Mouse (Mus musculus): ENCODE results near the gene Eef1akmt3. TPM values are rescaled to one million over a fixed set of nuclear protein-coding genes. Genes with fewer than 3 reads are reported as not detected.

Eef1akmt3 gene
- polyA plus RNA-seq, 1 experiment from 2014 or later = 1.2 TPM

DNA sequence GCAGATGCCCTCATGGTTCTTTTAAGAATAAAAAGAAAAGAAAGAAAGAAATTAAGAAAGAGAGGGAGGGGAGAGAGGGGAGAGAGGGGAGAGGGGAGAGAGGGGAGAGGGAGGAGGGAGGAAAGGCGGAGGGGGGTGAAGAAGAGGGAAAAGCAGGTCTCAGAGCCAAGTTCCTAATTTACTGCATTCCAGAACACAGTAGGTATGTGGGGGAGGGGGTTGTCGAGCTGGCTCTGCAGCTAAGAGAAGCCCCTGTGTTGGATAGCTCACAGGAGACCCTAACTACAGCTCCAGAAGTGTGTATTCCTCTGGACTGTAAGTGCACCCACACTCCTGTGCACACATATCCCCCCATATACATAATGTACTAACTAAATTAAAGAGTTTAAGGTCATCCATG, 24.2 kb downstream of the Eef1akmt3 start:
- Histone ChIP-seq H3K36me3 (ENCODE audit: control insufficient read depth, insufficient read depth, low read length) (no peaks in the 10 kb centered on the region; the same call in 1 of the 2 replicates), H3K27ac (replicated peaks) (no peak overlapping the region), H3K4me2 (replicated peaks; ENCODE audit: low read depth) (no peak overlapping the region), H3K4me3 (ENCODE audit: low read depth, low read length) (no peak overlapping the region), H3K27me3 (ENCODE audit: control insufficient read depth, insufficient read depth, low read length) (no peaks in the 10 kb centered on the region), H3K9me3 (ENCODE audit: control insufficient read depth, low read length) (no peaks in the 10 kb centered on the region), H3K9ac (ENCODE audit: low read length) (no peak overlapping the region), H3K4me1 (replicated peaks; ENCODE audit: control insufficient read depth, insufficient read depth) (no peaks in the 10 kb centered on the region)
- TF ChIP-seq EP300 (optimal IDR thresholded peaks at IDR 0.05) (no peak), CTCF (IDR thresholded peaks at IDR 0.05; ENCODE audit: low read depth) (no peak)
- ATAC-seq (ENCODE audit: low FRiP score, low TSS enrichment) (no peak), DNase-seq (ENCODE audit: low spot score) (no peak)
- WGBS = 20% methylated on average over 2 of the region's 2 CpGs

DNA sequence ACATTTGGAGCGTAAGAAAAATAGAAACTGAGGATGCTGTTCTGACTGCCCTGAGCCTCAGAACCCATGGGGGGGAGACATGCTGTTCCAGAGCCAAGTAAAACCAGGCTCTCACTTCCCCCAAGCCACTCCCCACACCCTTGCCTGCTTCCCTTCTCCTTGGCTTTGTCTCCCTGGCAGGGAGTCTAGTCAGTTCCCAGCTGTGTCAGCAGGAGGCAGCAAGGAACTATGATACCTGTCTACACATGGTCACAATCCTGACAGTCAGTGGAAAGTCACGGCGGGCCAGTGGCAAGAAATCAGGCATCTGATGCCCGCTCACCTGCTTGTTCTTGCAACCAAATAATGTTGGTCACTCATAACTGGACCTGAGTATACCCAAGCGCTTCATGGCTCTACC, 24.8 kb downstream of the Eef1akmt3 start:
- no peak overlapping the region for H3K4me3 ChIP-seq (ENCODE audit: low read depth, low read length)
- DNase-seq (ENCODE audit: low spot score) (peak; percentile 71), ATAC-seq (ENCODE audit: low FRiP score, low TSS enrichment) (peak; percentile 59; the same call in 1 of the 2 replicates)
- WGBS = 45% methylated on average over 5 of the region's 5 CpGs
- no peaks in the 10 kb centered on the region for H3K4me1 ChIP-seq (replicated peaks; ENCODE audit: control insufficient read depth, insufficient read depth)
- TF ChIP-seq EP300 (optimal IDR thresholded peaks at IDR 0.05) = no peak
- TF ChIP-seq CTCF (IDR thresholded peaks at IDR 0.05; ENCODE audit: low read depth) = peak; percentile 71
- no peak overlapping the region for H3K4me2 ChIP-seq (replicated peaks; ENCODE audit: low read depth)
- no peak overlapping the region for H3K27ac ChIP-seq (replicated peaks)
- H3K9ac ChIP-seq (ENCODE audit: low read length) = no peak overlapping the region
- no peaks in the 10 kb centered on the region for H3K27me3 ChIP-seq (ENCODE audit: control insufficient read depth, insufficient read depth, low read length)
- no peaks in the 10 kb centered on the region for H3K9me3 ChIP-seq (ENCODE audit: control insufficient read depth, low read length)
- no peaks in the 10 kb centered on the region for H3K36me3 ChIP-seq (ENCODE audit: control insufficient read depth, insufficient read depth, low read length)

DNA sequence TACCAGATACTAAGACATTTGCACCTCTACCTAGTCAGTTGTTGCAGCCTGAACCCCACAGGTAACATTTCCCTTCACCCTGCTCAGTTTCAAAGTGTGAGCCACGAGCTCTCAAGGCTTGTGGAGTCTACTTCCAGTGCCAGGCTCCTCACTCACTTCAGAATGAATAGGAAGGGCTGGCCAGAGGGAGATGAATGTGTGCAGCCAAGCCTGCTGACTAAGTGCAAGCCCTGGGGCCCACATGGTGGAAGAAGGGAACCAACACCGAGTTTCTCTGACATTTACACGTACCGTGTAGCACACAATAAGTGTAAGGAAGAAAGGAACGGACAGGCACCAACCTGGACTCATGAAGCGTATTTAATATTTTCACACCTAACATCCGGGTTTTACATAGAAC, 37.5 kb downstream of the Eef1akmt3 start:
- DNase-seq (ENCODE audit: low spot score) (no peak), ATAC-seq (ENCODE audit: low FRiP score, low TSS enrichment) (no peak)
- TF ChIP-seq EP300 (optimal IDR thresholded peaks at IDR 0.05) (no peak), CTCF (IDR thresholded peaks at IDR 0.05; ENCODE audit: low read depth) (no peak)
- 81% methylated on average over 7 of the region's 7 CpGs for WGBS
- no peak overlapping the region for H3K4me2 ChIP-seq (replicated peaks; ENCODE audit: low read depth)
- no peak overlapping the region for H3K9ac ChIP-seq (ENCODE audit: low read length)
- H3K9me3 ChIP-seq (ENCODE audit: control insufficient read depth, low read length) = no peaks in the 10 kb centered on the region
- H3K27ac ChIP-seq (replicated peaks) = no peak overlapping the region
- no peaks in the 10 kb centered on the region for H3K27me3 ChIP-seq (ENCODE audit: control insufficient read depth, insufficient read depth, low read length)
- peaks cover under 1% of the 10 kb centered on the region; the same call in 1 of the 2 replicates for H3K36me3 ChIP-seq (ENCODE audit: control insufficient read depth, insufficient read depth, low read length)
- no peaks in the 10 kb centered on the region for H3K4me1 ChIP-seq (replicated peaks; ENCODE audit: control insufficient read depth, insufficient read depth)
- no peak overlapping the region for H3K4me3 ChIP-seq (ENCODE audit: low read depth, low read length)

- 80% methylated on average over 8 of the region's 8 CpGs for WGBS
- H3K4me1 ChIP-seq (replicated peaks; ENCODE audit: control insufficient read depth, insufficient read depth) = no peaks in the 10 kb centered on the region
- no peak for TF ChIP-seq EP300 (optimal IDR thresholded peaks at IDR 0.05)
- no peak for TF ChIP-seq CTCF (IDR thresholded peaks at IDR 0.05; ENCODE audit: low read depth)
- DNase-seq (ENCODE audit: low spot score) = no peak
- H3K27ac ChIP-seq (replicated peaks) = no peak overlapping the region
- no peak overlapping the region for H3K4me3 ChIP-seq (ENCODE audit: low read depth, low read length)
- peaks cover 5% of the 10 kb centered on the region for H3K36me3 ChIP-seq (ENCODE audit: control insufficient read depth, insufficient read depth, low read length)
- no peaks in the 10 kb centered on the region for H3K27me3 ChIP-seq (ENCODE audit: control insufficient read depth, insufficient read depth, low read length)
- H3K4me2 ChIP-seq (replicated peaks; ENCODE audit: low read depth) = no peak overlapping the region
- no peak for ATAC-seq (ENCODE audit: low FRiP score, low TSS enrichment)
- no peaks in the 10 kb centered on the region for H3K9me3 ChIP-seq (ENCODE audit: control insufficient read depth, low read length)
- no peak overlapping the region for H3K9ac ChIP-seq (ENCODE audit: low read length)
Observed at GRCm38 (mm10) chr10:127003334-127003733, 38.0 kb downstream of the Eef1akmt3 start.

- Histone ChIP-seq H3K36me3 (ENCODE audit: control insufficient read depth, insufficient read depth, low read length) (peaks cover 11% of the 10 kb centered on the region), H3K4me3 (ENCODE audit: low read depth, low read length) (no peak overlapping the region), H3K27ac (replicated peaks) (no peak overlapping the region), H3K9me3 (ENCODE audit: control insufficient read depth, low read length) (no peaks in the 10 kb centered on the region), H3K4me1 (replicated peaks; ENCODE audit: control insufficient read depth, insufficient read depth) (no peaks in the 10 kb centered on the region), H3K9ac (ENCODE audit: low read length) (no peak overlapping the region), H3K4me2 (replicated peaks; ENCODE audit: low read depth) (no peak overlapping the region), H3K27me3 (ENCODE audit: control insufficient read depth, insufficient read depth, low read length) (no peaks in the 10 kb centered on the region)
- 80% methylated on average over 5 of the region's 5 CpGs for WGBS
- TF ChIP-seq CTCF (IDR thresholded peaks at IDR 0.05; ENCODE audit: low read depth) (no peak), EP300 (optimal IDR thresholded peaks at IDR 0.05) (no peak)
- ATAC-seq (ENCODE audit: low FRiP score, low TSS enrichment) = no peak
- DNase-seq (ENCODE audit: low spot score) = no peak
Observed at GRCm38 (mm10) chr10:127002765-127003164, 38.5 kb downstream of the Eef1akmt3 start.

DNA sequence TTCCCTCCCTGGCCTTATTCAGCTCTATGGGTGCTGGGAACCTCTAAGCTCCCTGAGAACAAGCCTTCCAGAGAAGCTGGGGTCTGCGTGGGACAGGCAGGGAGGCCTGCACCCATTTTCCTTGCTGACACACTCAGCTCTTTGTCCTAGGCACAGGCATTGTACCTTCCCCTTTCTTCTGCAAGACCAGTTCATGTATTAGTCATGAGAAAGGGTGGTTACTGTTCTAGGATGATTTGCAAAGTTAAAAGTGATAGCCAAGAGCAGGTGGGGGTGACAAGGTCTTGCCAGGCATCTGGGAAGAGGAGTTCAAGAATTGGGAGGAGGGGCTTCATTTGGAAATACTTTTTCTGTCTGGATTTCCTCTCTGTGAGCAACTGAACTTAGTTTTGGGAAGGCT, 39.3 kb downstream of the Eef1akmt3 start:
- no peaks in the 10 kb centered on the region for H3K4me1 ChIP-seq (replicated peaks; ENCODE audit: control insufficient read depth, insufficient read depth)
- H3K9ac ChIP-seq (ENCODE audit: low read length) = no peak overlapping the region
- TF ChIP-seq EP300 (optimal IDR thresholded peaks at IDR 0.05) (no peak), CTCF (IDR thresholded peaks at IDR 0.05; ENCODE audit: low read depth) (no peak)
- H3K36me3 ChIP-seq (ENCODE audit: control insufficient read depth, insufficient read depth, low read length) = peaks cover 17% of the 10 kb centered on the region
- no peak overlapping the region for H3K4me2 ChIP-seq (replicated peaks; ENCODE audit: low read depth)
- H3K4me3 ChIP-seq (ENCODE audit: low read depth, low read length) = no peak overlapping the region
- no peak overlapping the region for H3K27ac ChIP-seq (replicated peaks)
- no peaks in the 10 kb centered on the region for H3K27me3 ChIP-seq (ENCODE audit: control insufficient read depth, insufficient read depth, low read length)
- WGBS = 71% methylated on average over 1 of the region's 1 CpGs
- no peaks in the 10 kb centered on the region for H3K9me3 ChIP-seq (ENCODE audit: control insufficient read depth, low read length)
- no peak for DNase-seq (ENCODE audit: low spot score)
- no peak for ATAC-seq (ENCODE audit: low FRiP score, low TSS enrichment)

Measured in stomach, postnatal 0 days (tissue).